Mouse (Mus musculus): Measurements from ENCODE around the gene Sem1. TPM values are rescaled to one million over a fixed set of nuclear protein-coding genes. Genes with fewer than 3 reads are reported as not detected.

Sem1 gene
- polyA plus RNA-seq, 2 experiments: 124 to 280 TPM

GRCm38 (mm10) chr6:6563691-6564090 lies 14.8 kb downstream of the Sem1 start:
- Histone ChIP-seq H3K4me3 (replicated peaks; ENCODE audit: low read length) (no peak overlapping the region), H3K36me3 (ENCODE audit: control insufficient read depth, insufficient read depth, low read length) (0 out of 2 replicates have a peak, but pooled peaks cover 7% of the 10 kb centered on the region), H3K4me2 (replicated peaks; ENCODE audit: low read depth, low read length, severe bottlenecking) (no peak overlapping the region), H3K27me3 (ENCODE audit: control insufficient read depth, insufficient read depth, low read length) (no peaks in the 10 kb centered on the region), H3K9ac (ENCODE audit: low read depth, low read length, severe bottlenecking) (no peak overlapping the region), H3K4me1 (ENCODE audit: control insufficient read depth, insufficient read depth, low read length) (peaks cover 2% of the 10 kb centered on the region; the same call in 1 of the 2 replicates), H3K27ac (replicated peaks; ENCODE audit: low read depth, low read length) (no peak overlapping the region), H3K9me3 (ENCODE audit: control insufficient read depth, low read length) (no peaks in the 10 kb centered on the region)
- WGBS: 83% methylated on average over 5 of the region's 5 CpGs
- no peak for TF ChIP-seq POLR2A (IDR thresholded peaks at IDR 0.05; ENCODE audit: borderline replicate concordance, extremely low read depth, insufficient read depth, insufficient read length)
- ATAC-seq (ENCODE audit: low FRiP score, low read depth): no peak
- DNase-seq (ENCODE audit: low spot score): no peak

GRCm38 (mm10) chr6:6562716-6563115 lies 15.7 kb downstream of the Sem1 start:
- no peak for DNase-seq (ENCODE audit: low spot score)
- no peak for TF ChIP-seq POLR2A (IDR thresholded peaks at IDR 0.05; ENCODE audit: borderline replicate concordance, extremely low read depth, insufficient read depth, insufficient read length)
- Histone ChIP-seq H3K27me3 (ENCODE audit: control insufficient read depth, insufficient read depth, low read length) (no peaks in the 10 kb centered on the region), H3K4me2 (replicated peaks; ENCODE audit: low read depth, low read length, severe bottlenecking) (no peak overlapping the region), H3K36me3 (ENCODE audit: control insufficient read depth, insufficient read depth, low read length) (peaks cover 11% of the 10 kb centered on the region; the same call in 1 of the 2 replicates), H3K9ac (ENCODE audit: low read depth, low read length, severe bottlenecking) (no peak overlapping the region), H3K27ac (replicated peaks; ENCODE audit: low read depth, low read length) (no peak overlapping the region), H3K4me3 (replicated peaks; ENCODE audit: low read length) (no peak overlapping the region), H3K4me1 (ENCODE audit: control insufficient read depth, insufficient read depth, low read length) (no peaks in the 10 kb centered on the region), H3K9me3 (ENCODE audit: control insufficient read depth, low read length) (no peaks in the 10 kb centered on the region)
- 79% methylated on average over 5 of the region's 5 CpGs for WGBS
- no peak for ATAC-seq (ENCODE audit: low FRiP score, low read depth)

DNA sequence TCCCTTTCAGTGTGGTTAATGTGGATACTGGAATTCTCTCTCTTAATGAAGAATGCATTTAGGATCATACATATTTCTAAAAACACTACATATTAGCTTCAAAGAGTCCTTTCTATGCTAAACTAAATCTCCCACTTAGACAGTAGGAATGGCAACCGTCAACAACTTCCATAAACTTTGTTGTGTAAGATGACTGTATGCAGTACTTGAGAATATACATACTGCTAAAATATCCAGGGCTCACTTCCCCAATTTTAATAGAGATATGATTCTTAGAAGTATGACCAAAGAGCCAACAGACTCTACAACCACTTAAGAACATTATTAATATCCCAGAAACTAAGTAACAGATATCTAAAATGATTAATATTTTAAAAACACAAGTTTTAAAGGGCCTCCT lies 20.8 kb downstream of the Sem1 start:
- no peak overlapping the region for H3K27ac ChIP-seq (replicated peaks; ENCODE audit: low read depth, low read length)
- no peaks in the 10 kb centered on the region for H3K9me3 ChIP-seq (ENCODE audit: control insufficient read depth, low read length)
- 98% methylated on average over 1 of the region's 1 CpGs for WGBS
- H3K36me3 ChIP-seq (ENCODE audit: control insufficient read depth, insufficient read depth, low read length): peaks cover 23% of the 10 kb centered on the region
- no peak for ATAC-seq (ENCODE audit: low FRiP score, low read depth)
- H3K4me3 ChIP-seq (replicated peaks; ENCODE audit: low read length): no peak overlapping the region
- TF ChIP-seq POLR2A (IDR thresholded peaks at IDR 0.05; ENCODE audit: borderline replicate concordance, extremely low read depth, insufficient read depth, insufficient read length): no peak
- H3K4me2 ChIP-seq (replicated peaks; ENCODE audit: low read depth, low read length, severe bottlenecking): no peak overlapping the region
- H3K27me3 ChIP-seq (ENCODE audit: control insufficient read depth, insufficient read depth, low read length): no peaks in the 10 kb centered on the region
- no peak overlapping the region for H3K9ac ChIP-seq (ENCODE audit: low read depth, low read length, severe bottlenecking)
- no peaks in the 10 kb centered on the region for H3K4me1 ChIP-seq (ENCODE audit: control insufficient read depth, insufficient read depth, low read length)
- DNase-seq (ENCODE audit: low spot score): no peak

DNA sequence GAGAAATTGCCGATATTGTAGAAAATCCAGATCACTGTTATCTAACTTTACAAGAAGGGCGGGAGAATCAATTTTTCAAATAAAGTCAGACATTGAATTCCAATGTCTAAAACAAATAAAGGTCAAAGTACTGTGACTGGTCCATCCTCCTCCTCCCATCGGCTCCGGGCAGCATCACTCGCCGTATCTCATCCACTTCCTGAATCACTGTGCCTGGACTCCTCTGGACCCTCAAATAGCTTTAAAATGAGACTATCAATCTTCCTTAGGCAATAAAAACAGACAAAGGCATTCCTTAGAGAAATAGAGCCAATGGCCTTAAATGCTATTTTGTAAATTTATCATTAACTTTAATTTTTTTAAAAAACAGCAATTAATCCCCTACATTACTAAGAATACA lies 26.5 kb downstream of the Sem1 start:
- H3K27ac ChIP-seq (replicated peaks; ENCODE audit: low read depth, low read length): no peak overlapping the region
- H3K27me3 ChIP-seq (ENCODE audit: control insufficient read depth, insufficient read depth, low read length): no peaks in the 10 kb centered on the region
- H3K4me2 ChIP-seq (replicated peaks; ENCODE audit: low read depth, low read length, severe bottlenecking): no peak overlapping the region
- WGBS: 67% methylated on average over 6 of the region's 6 CpGs
- ATAC-seq (ENCODE audit: low FRiP score, low read depth): no peak
- H3K9me3 ChIP-seq (ENCODE audit: control insufficient read depth, low read length): no peaks in the 10 kb centered on the region
- H3K36me3 ChIP-seq (ENCODE audit: control insufficient read depth, insufficient read depth, low read length): peaks cover 10% of the 10 kb centered on the region
- H3K4me1 ChIP-seq (ENCODE audit: control insufficient read depth, insufficient read depth, low read length): 0 out of 2 replicates have a peak, but pooled peaks cover 5% of the 10 kb centered on the region
- no peak overlapping the region for H3K9ac ChIP-seq (ENCODE audit: low read depth, low read length, severe bottlenecking)
- no peak for TF ChIP-seq POLR2A (IDR thresholded peaks at IDR 0.05; ENCODE audit: borderline replicate concordance, extremely low read depth, insufficient read depth, insufficient read length)
- DNase-seq (ENCODE audit: low spot score): no peak
- no peak overlapping the region for H3K4me3 ChIP-seq (replicated peaks; ENCODE audit: low read length)

GRCm38 (mm10) chr6:6547997-6548396 lies 30.5 kb downstream of the Sem1 start:
- no peak for DNase-seq (ENCODE audit: low spot score)
- no peak for TF ChIP-seq POLR2A (IDR thresholded peaks at IDR 0.05; ENCODE audit: borderline replicate concordance, extremely low read depth, insufficient read depth, insufficient read length)
- 71% methylated on average over 5 of the region's 5 CpGs for WGBS

GRCm38 (mm10) chr6:6544255-6544645 lies 34.2 kb downstream of the Sem1 start:
- Histone ChIP-seq H3K4me1 (ENCODE audit: control insufficient read depth, insufficient read depth, low read length) (0 out of 2 replicates have a peak, but pooled peaks cover 7% of the 10 kb centered on the region), H3K9ac (ENCODE audit: low read depth, low read length, severe bottlenecking) (no peak overlapping the region), H3K9me3 (ENCODE audit: control insufficient read depth, low read length) (no peaks in the 10 kb centered on the region), H3K4me2 (replicated peaks; ENCODE audit: low read depth, low read length, severe bottlenecking) (no peak overlapping the region), H3K27ac (replicated peaks; ENCODE audit: low read depth, low read length) (no peak overlapping the region), H3K4me3 (replicated peaks; ENCODE audit: low read length) (no peak overlapping the region), H3K36me3 (ENCODE audit: control insufficient read depth, insufficient read depth, low read length) (no peaks in the 10 kb centered on the region), H3K27me3 (ENCODE audit: control insufficient read depth, insufficient read depth, low read length) (no peaks in the 10 kb centered on the region)
- DNase-seq (ENCODE audit: low spot score) (peak; percentile 14), ATAC-seq (ENCODE audit: low FRiP score, low read depth) (no peak)
- no peak for TF ChIP-seq POLR2A (IDR thresholded peaks at IDR 0.05; ENCODE audit: borderline replicate concordance, extremely low read depth, insufficient read depth, insufficient read length)
- 70% methylated on average over 4 of the region's 4 CpGs for whole genome bisulfite sequencing

More at GRCm38 (mm10) chr6:6547997-6548396, 30.5 kb downstream of the Sem1 start:
- Histone ChIP-seq H3K9ac (ENCODE audit: low read depth, low read length, severe bottlenecking) (no peak overlapping the region), H3K4me3 (replicated peaks; ENCODE audit: low read length) (no peak overlapping the region), H3K27me3 (ENCODE audit: control insufficient read depth, insufficient read depth, low read length) (no peaks in the 10 kb centered on the region), H3K4me1 (ENCODE audit: control insufficient read depth, insufficient read depth, low read length) (0 out of 2 replicates have a peak, but pooled peaks cover 7% of the 10 kb centered on the region), H3K27ac (replicated peaks; ENCODE audit: low read depth, low read length) (no peak overlapping the region), H3K36me3 (ENCODE audit: control insufficient read depth, insufficient read depth, low read length) (no peaks in the 10 kb centered on the region), H3K9me3 (ENCODE audit: control insufficient read depth, low read length) (no peaks in the 10 kb centered on the region), H3K4me2 (replicated peaks; ENCODE audit: low read depth, low read length, severe bottlenecking) (no peak overlapping the region)
- ATAC-seq (ENCODE audit: low FRiP score, low read depth): no peak
